Mouse (Mus musculus) brain, embryonic 14.5 days (tissue): Measurements from ENCODE around the gene Sec14l1. TPM values are rescaled to one million over a fixed set of nuclear protein-coding genes. Genes with fewer than 3 reads are reported as not detected.

Experiments
- DNase-seq: peaks from one replicate; pipeline ENCODE4 v3.0.0-alpha.2; 2011; ENCODE audit warnings: low read depth
- CTCF ChIP-seq: fragments of 200-500 bp; IDR thresholded peaks from 2 replicates; pipeline ENCODE4 v1.5.1; 2012; ENCODE audit warnings: inconsistent platforms, mild to moderate bottlenecking, moderate library complexity, borderline replicate concordance; ENCODE audit not compliant: insufficient read depth, insufficient read length; ENCODE audit errors: extremely low read depth
- POLR2A ChIP-seq: fragments of 200-500 bp; IDR thresholded peaks from 2 replicates; pipeline ENCODE4 v1.6.1; 2012; ENCODE audit warnings: mild to moderate bottlenecking, inconsistent platforms, borderline replicate concordance; ENCODE audit not compliant: poor library complexity, insufficient read depth, insufficient read length, severe bottlenecking; ENCODE audit errors: extremely low read depth
- polyA plus RNA-seq: library from polyadenylated mRNA; depleted of rRNA; stranded (reverse); fragments of >200 nt; gene quantifications from 2 replicates; pipeline ENCODE4 v1.2.3, GENCODE M21; 2012; rRNA removed

Sec14l1 gene
- polyA plus RNA-seq, 1 experiment: 90.5 TPM

DNA sequence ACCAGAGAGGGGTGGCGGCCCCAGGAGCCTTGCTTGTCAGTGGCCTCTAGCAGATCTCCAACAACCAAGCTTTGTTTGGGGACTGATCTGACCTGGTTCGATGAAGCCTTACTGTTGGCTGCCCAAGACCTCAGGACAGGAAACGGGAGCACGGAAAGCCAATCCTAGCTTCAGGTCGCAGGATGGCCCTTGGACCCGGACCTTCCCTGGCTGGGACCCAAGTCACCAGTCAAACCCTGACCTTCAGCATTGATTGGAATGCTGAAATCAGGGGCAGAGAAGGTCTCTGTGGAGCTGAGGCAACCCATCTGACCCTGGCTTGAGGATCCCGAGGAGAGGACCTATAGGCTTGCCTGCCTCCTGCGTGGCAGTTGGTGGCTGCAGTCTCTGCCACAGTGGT, 89.6 kb downstream of the Sec14l1 start:
- TF ChIP-seq CTCF: no peak
- TF ChIP-seq POLR2A: no peak

DNA sequence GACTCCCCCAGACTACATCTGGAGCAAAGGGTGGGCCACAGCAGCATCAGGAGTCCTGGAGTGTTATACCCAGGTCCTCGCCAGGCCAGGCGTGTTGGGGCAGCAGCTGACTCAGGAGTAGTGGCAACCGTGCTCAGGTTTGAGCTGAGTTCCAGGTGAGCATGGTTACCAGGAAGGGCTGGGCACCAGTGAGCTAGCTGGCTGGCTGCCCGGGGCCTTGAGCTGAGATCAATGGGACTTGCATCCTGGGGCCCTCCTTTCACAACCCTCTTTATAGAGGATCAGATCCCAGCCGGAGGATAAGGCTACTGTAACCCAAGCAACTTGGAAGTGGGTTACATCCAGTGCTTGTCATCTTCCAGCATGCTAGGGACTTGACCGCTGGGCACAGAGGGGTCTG, 90.1 kb downstream of the Sec14l1 start:
- TF ChIP-seq CTCF (no peak), POLR2A (no peak)
- no peak for DNase-seq

More for the DNA sequence above, 89.6 kb downstream of the Sec14l1 start:
- no peak for DNase-seq

DNA sequence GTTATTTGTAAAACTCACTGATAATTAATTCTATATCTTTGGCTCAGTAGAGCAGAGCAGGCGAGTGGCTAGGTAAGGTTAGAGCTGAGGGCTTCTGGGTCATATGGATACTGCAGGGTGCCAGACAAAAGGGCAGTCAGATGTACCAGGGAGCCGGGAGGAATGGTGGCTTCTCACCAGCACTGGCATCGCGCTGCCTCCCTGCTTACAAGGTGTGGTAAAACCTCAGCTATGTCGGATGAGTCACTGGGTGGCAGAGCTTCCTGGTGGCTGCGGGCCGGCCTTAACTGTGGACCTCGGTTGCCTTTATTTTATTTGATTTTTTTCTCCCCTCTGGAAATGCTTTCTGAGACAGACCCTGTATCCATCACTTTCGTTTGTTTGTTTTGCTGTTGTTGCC, 90.5 kb downstream of the Sec14l1 start:
- no peak for TF ChIP-seq POLR2A
- no peak for TF ChIP-seq CTCF
- no peak for DNase-seq

DNA sequence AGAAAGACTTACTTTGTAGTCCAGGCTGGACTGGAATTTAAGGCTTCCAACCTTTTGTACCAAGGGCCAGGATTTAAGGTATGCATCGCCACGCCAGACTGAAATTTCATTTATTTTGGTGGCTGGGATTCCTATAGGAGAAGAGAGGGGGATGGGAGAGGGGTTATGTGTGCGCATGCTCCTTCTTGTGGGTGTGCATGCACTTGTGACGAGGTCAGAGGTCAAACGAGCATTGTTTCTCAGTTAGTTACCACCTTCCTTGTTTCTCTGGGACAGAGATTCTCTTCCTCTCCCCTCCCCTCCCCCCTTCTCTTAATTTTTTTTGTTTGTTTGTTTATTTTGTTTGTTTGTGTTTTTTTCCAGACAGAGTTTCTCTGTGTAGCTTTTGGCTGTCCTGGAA, 92.5 kb downstream of the Sec14l1 start:
- TF ChIP-seq CTCF (no peak), POLR2A (no peak)

DNA sequence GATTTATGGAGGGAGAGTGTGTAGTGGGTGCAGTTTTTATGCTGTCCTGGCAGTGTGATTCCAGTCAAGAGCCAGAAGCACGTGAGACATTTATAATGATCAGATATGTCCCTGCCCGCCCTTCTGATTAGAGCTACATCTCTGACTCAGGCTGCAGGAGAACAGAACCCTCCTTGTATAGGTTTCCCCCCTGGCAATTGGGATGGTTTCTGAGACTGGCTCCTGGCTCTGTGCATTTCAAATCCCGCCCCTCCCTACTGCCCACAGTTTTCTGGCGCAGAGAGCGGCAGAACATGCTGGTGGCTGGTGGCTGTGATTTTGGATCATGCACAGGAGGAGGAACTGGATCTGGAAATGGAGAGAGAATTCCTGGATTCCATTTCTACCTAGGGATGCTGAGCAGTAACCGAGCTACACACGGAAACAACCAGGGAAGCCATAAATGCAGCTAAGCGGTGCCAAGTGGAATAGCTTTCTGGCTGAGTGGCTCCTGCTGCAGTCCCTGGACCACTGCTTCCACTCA, 93.2 kb downstream of the Sec14l1 start:
- TF ChIP-seq CTCF (no peak), POLR2A (no peak)
- peak; percentile 31 for DNase-seq

More for the DNA sequence above, 92.5 kb downstream of the Sec14l1 start:
- no peak for DNase-seq

Other genes with a start within 250 kb of the Sec14l1 start
- gene Mgat5b, start 196.3 kb upstream of the Sec14l1 start, polyA plus RNA-seq: 95.1 and 98.4 TPM in 2 replicates
- gene Sept9, start 84.5 kb downstream of the Sec14l1 start, polyA plus RNA-seq: 39.3 and 64.3 TPM in 2 replicates